Mouse (Mus musculus) gonadal fat pad, adult 2 months (tissue): Measurements from ENCODE around the gene Cercam. TPM values are rescaled to one million over a fixed set of nuclear protein-coding genes. Genes with fewer than 3 reads are reported as not detected.
"Not testable (repeated sequence)": the region's sequence is repeated elsewhere in the genome, so short reads cannot be mapped to it uniquely, and the experiment has no call there.

Experiments used
- DNase-seq: peaks from one replicate; pipeline ENCODE4 v3.0.0-alpha.2; 2012; ENCODE audit warnings: low read depth
- polyA plus RNA-seq: library from polyadenylated mRNA; depleted of rRNA; stranded (reverse); fragments of >200 nt; gene quantifications from 2 replicates; pipeline ENCODE4 v1.2.3, GENCODE M21; 2012; rRNA removed

Gene Cercam
- polyA plus RNA-seq, 1 experiment = 22.4 TPM

DNA sequence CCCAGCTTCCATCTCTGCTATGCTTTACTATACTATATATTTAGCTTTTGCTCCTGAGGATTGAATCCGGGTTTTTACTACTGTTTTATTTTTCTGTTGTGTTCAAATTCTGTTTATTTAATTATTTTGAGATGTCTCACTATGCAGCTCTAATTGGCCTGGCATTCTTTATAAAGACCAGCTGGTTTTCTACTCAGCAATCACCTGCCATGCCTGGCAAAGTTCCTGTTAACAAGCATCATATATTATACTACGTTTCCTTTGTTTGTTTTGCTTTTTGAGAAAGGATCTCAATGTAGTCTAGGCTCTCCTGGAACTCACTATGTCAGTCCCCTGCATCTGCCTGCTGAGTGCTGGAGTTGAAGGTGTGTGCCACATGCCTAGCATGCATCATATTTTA is 28.4 kb downstream of the Cercam start:
- no peak for DNase-seq

DNA sequence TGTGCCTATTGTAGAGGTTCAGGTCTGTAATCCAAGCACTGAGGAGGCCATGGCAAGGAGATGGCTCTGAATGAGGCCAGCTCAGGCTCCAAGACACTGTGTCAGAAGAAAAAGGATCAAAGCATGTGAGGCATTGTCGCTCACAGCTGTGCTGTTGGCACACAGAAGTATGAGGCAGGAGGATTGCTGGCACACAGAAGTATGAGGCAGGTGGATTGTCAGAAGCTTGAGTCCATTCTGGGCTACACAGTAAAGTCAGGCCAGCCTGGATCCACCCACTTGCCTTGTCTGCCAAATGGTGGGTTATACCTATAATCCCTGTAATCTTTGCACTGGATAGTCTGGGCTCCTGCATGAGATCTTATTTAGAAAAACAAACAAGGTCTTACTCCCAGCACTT is 29.1 kb downstream of the Cercam start:
- DNase-seq = no peak

DNA sequence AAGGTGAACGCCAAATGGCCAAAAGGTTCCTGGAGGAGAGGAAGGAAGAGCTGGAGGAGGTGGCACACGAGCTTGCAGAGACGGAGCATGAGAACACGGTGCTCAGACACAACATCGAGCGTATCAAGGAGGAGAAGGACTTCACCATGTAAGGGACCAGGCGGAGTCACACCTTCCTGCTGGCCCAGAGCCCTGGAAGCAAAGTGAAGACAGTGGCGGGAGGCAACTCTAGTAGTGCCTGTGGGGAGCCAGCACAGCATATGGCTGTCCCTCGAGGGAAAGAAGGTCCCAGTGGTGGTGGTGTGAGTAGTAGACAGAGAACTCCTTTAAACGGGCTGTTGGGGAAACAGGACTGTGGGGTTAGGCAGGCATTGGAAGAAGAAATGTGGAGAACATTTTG is 33.2 kb downstream of the Cercam start:
- no peak for DNase-seq

DNA sequence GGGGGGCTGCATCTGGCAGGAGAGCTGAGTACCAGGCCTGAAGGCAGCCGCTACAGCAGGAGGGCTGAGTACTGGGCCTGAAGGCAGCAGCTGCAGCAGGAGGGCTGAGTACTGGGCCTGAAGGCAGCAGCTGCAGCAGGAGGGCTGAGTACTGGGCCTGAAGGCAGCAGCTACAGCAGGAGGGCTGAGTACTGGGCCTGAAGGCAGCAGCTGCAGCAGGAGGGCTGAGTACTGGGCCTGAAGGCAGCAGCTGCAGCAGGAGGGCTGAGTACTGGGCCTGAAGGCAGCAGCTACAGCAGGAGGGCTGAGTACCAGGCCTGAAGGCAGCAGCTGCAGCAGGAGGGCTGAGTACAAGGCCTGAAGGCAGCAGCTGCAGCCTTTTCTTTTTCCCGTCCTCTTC is 39.2 kb downstream of the Cercam start:
- DNase-seq = not testable (repeated sequence)

DNA sequence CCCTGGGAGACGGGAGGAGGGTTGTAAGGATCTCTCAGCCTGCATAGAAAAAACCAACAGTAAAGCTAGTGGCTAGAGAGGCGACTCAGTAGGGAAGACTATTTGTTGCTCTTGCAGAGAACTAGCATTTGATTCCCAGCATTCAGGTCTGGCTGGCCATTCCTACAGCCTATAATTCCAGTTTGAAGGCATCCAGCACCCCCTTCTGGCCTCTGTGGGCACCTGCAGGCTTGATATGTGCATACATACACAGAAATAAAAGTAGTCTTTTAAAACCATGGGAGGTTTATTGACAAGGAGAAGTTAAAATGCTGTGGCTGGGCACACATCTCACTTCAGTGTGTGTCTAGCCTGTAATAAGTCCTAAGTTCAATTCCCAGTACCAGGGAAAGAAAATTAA is 41.1 kb downstream of the Cercam start:
- no peak for DNase-seq

DNA sequence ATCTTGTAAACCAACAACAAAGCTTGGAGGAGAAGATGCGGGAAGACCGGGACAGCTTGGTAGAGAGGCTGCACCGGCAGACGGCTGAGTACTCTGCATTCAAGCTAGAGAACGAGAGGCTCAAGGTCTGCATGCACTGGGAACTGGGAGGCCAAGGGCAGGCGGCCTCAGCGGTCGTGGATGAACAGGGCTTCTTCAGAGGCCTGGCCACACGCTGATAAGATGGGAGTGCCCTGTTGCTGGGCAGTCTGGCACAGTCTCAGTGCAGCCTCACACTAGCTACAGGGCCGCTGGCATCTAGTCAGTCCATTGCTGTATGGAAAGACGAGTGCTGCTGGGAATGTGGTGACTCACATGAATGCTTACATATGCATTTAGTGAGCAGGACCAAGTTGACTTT is 48.7 kb downstream of the Cercam start:
- no peak for DNase-seq

DNA sequence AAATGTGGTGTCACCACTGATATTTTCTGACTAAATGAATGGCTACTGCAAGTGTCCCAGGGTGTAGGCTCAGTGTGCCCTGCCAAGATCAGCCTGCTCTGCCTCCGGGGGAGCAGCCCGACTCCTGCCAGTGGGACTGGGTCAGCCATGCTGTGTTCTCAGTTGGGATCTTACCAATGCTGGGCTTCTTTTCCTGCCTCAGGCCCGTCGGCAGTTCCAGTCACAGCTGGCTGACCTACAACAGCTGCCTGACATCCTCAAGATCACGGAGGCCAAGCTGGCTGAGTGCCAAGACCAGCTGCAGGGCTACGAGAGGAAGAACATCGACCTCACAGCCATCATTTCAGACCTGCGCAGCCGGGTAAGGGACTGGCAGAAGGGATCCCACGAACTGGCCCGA is 53.0 kb downstream of the Cercam start:
- no peak for DNase-seq

DNA sequence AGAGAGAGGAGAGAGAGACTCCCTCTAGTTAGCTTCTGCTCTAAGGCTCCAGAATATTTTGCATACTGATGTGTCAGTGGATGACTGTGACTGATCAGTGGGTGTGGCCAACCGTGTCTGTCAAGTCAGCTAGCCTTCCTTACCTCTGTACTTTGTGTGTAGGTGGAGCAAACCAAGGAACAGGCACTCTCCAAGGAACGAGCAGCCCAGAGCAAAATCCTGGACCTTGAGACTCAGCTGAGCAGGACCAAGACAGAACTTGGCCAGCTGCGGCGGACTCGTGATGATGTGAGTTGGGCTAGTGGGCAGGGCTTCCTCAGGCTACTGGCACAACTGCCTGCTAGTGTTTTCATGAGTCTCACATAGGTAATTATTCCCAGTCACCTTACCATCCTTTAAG is 57.6 kb downstream of the Cercam start:
- no peak for DNase-seq

DNA sequence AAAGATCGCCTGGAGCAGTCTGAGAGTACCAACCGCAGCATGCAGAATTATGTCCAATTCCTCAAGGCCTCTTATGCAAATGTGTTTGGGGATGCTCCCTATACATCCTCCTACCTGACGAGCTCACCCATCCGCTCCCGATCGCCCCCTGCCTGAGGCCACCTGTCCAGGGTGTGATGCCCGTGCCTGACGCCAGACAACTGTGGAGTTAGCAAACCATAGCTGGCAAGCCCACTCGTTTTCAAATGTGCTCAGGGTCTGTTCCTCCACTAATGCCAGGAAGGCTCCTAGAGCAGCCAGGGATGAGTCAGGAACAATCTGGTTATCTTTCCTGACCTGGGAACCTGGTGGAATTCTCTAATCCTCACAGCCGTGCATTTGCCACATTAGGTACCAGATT is 61.5 kb downstream of the Cercam start:
- no peak for DNase-seq

DNA sequence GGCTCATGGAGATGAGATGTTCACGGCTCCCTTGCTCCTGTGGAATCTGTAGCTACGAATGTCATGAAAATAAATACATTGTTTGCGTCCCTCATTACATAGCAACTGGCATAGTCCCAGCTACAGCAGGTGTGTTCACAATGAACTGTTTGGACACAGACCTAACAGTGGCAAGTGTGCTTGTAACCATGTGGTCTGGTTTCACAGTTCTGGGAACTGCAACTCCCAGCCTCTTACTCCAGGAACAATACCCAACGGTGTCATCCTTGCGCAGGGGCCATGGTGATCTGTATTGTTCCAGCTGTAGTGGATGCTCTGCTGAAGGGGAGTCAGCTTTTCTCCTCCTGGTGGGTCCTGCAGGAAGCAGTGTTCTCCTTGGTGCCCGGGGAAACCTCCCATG is 62.2 kb downstream of the Cercam start:
- no peak for DNase-seq

Other genes starting within 250 kb of the Cercam start
- gene Rapgef1, start 249.4 kb upstream of the Cercam start, polyA plus RNA-seq = 45.3 and 52.4 TPM in 2 replicates
- 0.09 TPM in 1 of 2 replicates, not detected in the other for gene Gm13420, start 117.5 kb upstream of the Cercam start, polyA plus RNA-seq
- gene Gm13547, start 109.9 kb upstream of the Cercam start, polyA plus RNA-seq = not detected in 2 replicates
- 23.1 and 34.4 TPM in 2 replicates for gene Coq4, start 81.7 kb upstream of the Cercam start, polyA plus RNA-seq
- gene Trub2, start 80.7 kb upstream of the Cercam start, polyA plus RNA-seq = 54.2 and 73.3 TPM in 2 replicates
- 64.2 and 65.8 TPM in 2 replicates for gene Slc27a4, start 66.5 kb upstream of the Cercam start, polyA plus RNA-seq
- gene Urm1, start 49.1 kb upstream of the Cercam start, polyA plus RNA-seq = 41.9 and 61.3 TPM in 2 replicates
- 30.6 and 41.7 TPM in 2 replicates for gene Odf2, start 20.1 kb downstream of the Cercam start, polyA plus RNA-seq
- 19.3 and 24.5 TPM in 2 replicates for gene Gle1, start 66.3 kb downstream of the Cercam start, polyA plus RNA-seq
- 150 and 210 TPM in 2 replicates for gene Sptan1, start 96.4 kb downstream of the Cercam start, polyA plus RNA-seq
- 37.6 and 45.3 TPM in 2 replicates for gene Wdr34, start 179.7 kb downstream of the Cercam start, polyA plus RNA-seq
- 28.5 and 37.2 TPM in 2 replicates for gene Set, start 188.2 kb downstream of the Cercam start, polyA plus RNA-seq
- 9.1 and 12.3 TPM in 2 replicates for gene Pkn3, start 208.5 kb downstream of the Cercam start, polyA plus RNA-seq
- gene Zdhhc12, start 224.5 kb downstream of the Cercam start, polyA plus RNA-seq = 56.4 and 66.5 TPM in 2 replicates